In genomic region chr8:122347811-122348552, GRCm38 (mm10) we compare ENCODE assay signal across 10 mouse cellular contexts. TPM values are rescaled to one million over a fixed set of nuclear protein-coding genes. Genes with fewer than 3 reads are reported as not detected.
DNase-seq lines count a peak whose midpoint lies in the region; ATAC-seq and TF ChIP-seq lines count a peak whose summit lies in the region.
"Had no signal": no experiment of that assay in that cellular context is flagged by ENCODE, and none has a peak within 500 bp of the region (broad histone marks: within the 10 kb centered on the region; RNA-seq: fewer than 3 reads in every experiment).

No protein-coding gene starts in this region.

- peaks cover 8% of the 10 kb centered on the region for H3K4me1 ChIP-seq in hindbrain, embryonic 16.5 days (ENCODE audit: control insufficient read depth, insufficient read depth, low read depth, low read length)
- peaks cover 38% of the 10 kb centered on the region for H3K4me1 ChIP-seq in hindbrain, embryonic 12.5 days
- H3K4me1 ChIP-seq in bone marrow macrophage, adult 2 months (ENCODE audit: control insufficient read depth, insufficient read depth, low read length), result peaks cover 22% of the 10 kb centered on the region
- 0 out of 2 replicates have a peak, but pooled peaks cover 8% of the 10 kb centered on the region for H3K4me1 ChIP-seq in forebrain, postnatal 0 days (ENCODE audit: insufficient read depth)

- ATAC-seq in hindbrain, embryonic 16.5 days, result peak; percentile 74
- no peak for ATAC-seq in hindbrain, embryonic 12.5 days (ENCODE audit: low FRiP score)
- ATAC-seq in forebrain, postnatal 0 days, result peak; percentile 73
- peak; percentile 22; the same call in 1 of the 2 replicates for ATAC-seq in megakaryocyte-erythroid progenitor cell, adult 5-6 weeks (replicated peaks; ENCODE audit: low FRiP score, low TSS enrichment, poor library complexity, severe bottlenecking)

- no peak for TF ChIP-seq POLR2A in bone marrow macrophage, adult 2 months (IDR thresholded peaks at IDR 0.05; ENCODE audit: borderline replicate concordance, low read depth, low read length)

- H3K4me3 ChIP-seq in hindbrain, embryonic 16.5 days (ENCODE audit: low read length), result no peak overlapping the region
- H3K4me3 ChIP-seq in hindbrain, embryonic 12.5 days, result no peak overlapping the region
- H3K4me3 ChIP-seq in bone marrow macrophage, adult 2 months (ENCODE audit: insufficient read depth, low read length), result no peak overlapping the region
- H3K4me3 ChIP-seq in forebrain, postnatal 0 days (ENCODE audit: low read depth, low read length), result no peak overlapping the region
- H3K4me3 ChIP-seq: megakaryocyte, embryonic 14.5 days had no signal

- TF ChIP-seq CTCF in bone marrow macrophage, adult 2 months (IDR thresholded peaks at IDR 0.05; ENCODE audit: low read depth, low read length), result no peak
- TF ChIP-seq CTCF in forebrain, postnatal 0 days (IDR thresholded peaks at IDR 0.05; ENCODE audit: low read depth), result no peak

- WGBS in hindbrain, embryonic 16.5 days, result 53% methylated on average over 5 of the region's 5 CpGs
- 71% methylated on average over 5 of the region's 5 CpGs for WGBS in hindbrain, embryonic 12.5 days
- WGBS in forebrain, postnatal 0 days, result 46% methylated on average over 5 of the region's 5 CpGs

- no peak overlapping the region for H3K4me2 ChIP-seq in hindbrain, embryonic 16.5 days (ENCODE audit: low read length)
- H3K4me2 ChIP-seq in hindbrain, embryonic 12.5 days (replicated peaks), result no peak overlapping the region
- no peak overlapping the region for H3K4me2 ChIP-seq in forebrain, postnatal 0 days (ENCODE audit: low read depth)

- H3K27ac ChIP-seq in hindbrain, embryonic 16.5 days (ENCODE audit: low read depth, low read length), result no peak overlapping the region
- no peak overlapping the region for H3K27ac ChIP-seq in hindbrain, embryonic 12.5 days
- H3K27ac ChIP-seq in bone marrow macrophage, adult 2 months (ENCODE audit: insufficient read depth, low read depth, low read length), result 0 out of 2 replicates have a peak overlapping the region, but pooled peaks have one; percentile 2
- H3K27ac ChIP-seq in forebrain, postnatal 0 days (ENCODE audit: low read depth, low read length), result no peak overlapping the region

- H3K9ac ChIP-seq in hindbrain, embryonic 16.5 days (ENCODE audit: low read depth, low read length), result no peak overlapping the region
- H3K9ac ChIP-seq in hindbrain, embryonic 12.5 days, result no peak overlapping the region
- no peak overlapping the region for H3K9ac ChIP-seq in forebrain, postnatal 0 days

- H3K9me3 ChIP-seq in hindbrain, embryonic 16.5 days (ENCODE audit: control insufficient read depth, low read length), result no peaks in the 10 kb centered on the region
- H3K9me3 ChIP-seq in hindbrain, embryonic 12.5 days (replicated peaks), result no peaks in the 10 kb centered on the region
- H3K9me3 ChIP-seq in forebrain, postnatal 0 days (ENCODE audit: low read length), result no peaks in the 10 kb centered on the region
- H3K9me3 ChIP-seq: megakaryocyte, embryonic 14.5 days had no signal

- H3K36me3 ChIP-seq in hindbrain, embryonic 16.5 days (ENCODE audit: control insufficient read depth, insufficient read depth, low read length), result no peaks in the 10 kb centered on the region
- H3K36me3 ChIP-seq in hindbrain, embryonic 12.5 days, result no peaks in the 10 kb centered on the region
- no peaks in the 10 kb centered on the region for H3K36me3 ChIP-seq in forebrain, postnatal 0 days (ENCODE audit: insufficient read depth)

- peak; percentile 84 for DNase-seq in forebrain, postnatal 0 days
- no peak for DNase-seq in kidney, postnatal 4 days
- DNase-seq in lung, postnatal 10 days, result no peak
- no peak for DNase-seq in thymus, postnatal 25 days

- 0 out of 2 replicates have a peak, but pooled peaks cover 2% of the 10 kb centered on the region for H3K27me3 ChIP-seq in hindbrain, embryonic 16.5 days (replicated peaks; ENCODE audit: control insufficient read depth, insufficient read depth, low read length)
- H3K27me3 ChIP-seq in hindbrain, embryonic 12.5 days, result peaks cover 51% of the 10 kb centered on the region
- 0 out of 2 replicates have a peak, but pooled peaks cover 3% of the 10 kb centered on the region for H3K27me3 ChIP-seq in forebrain, postnatal 0 days (ENCODE audit: insufficient read depth, low read length)
- H3K27me3 ChIP-seq: megakaryocyte, embryonic 14.5 days had no signal

RNA-seq across cellular contexts. Expression of gene Trhr2, which starts 12.6 kb away (rescaled TPM):
- 0.39 and 0.60 TPM in 2 replicates for polyA plus RNA-seq in hindbrain, embryonic 16.5 days (2015; fragmentation: Nextera tagmentation; extraction: Ambion mirVana)
- polyA plus RNA-seq in hindbrain, embryonic 12.5 days (2016; fragmentation: Nextera tagmentation; extraction: Ambion mirVana), result not detected in 2 replicates
- polyA plus RNA-seq in bone marrow macrophage, adult 2 months (2012; ENCODE audit: insufficient read depth, insufficient read length, missing spikeins), result not detected in 2 replicates
- 0.77 TPM in 1 of 2 replicates, not detected in the other for total RNA-seq in forebrain, postnatal 0 days (2014; rRNA removed)
- 0.27 TPM in 1 of 2 replicates, not detected in the other for polyA plus RNA-seq in forebrain, postnatal 0 days (2015; fragmentation: Nextera tagmentation; extraction: Ambion mirVana)
- total RNA-seq in megakaryocyte-erythroid progenitor cell, adult 5-6 weeks (2014; fragmentation: Nextera tagmentation), result not detected in 2 replicates
- not detected in 2 replicates for total RNA-seq in megakaryocyte-erythroid progenitor cell, adult 5-6 weeks (2017)
- total RNA-seq: heart, postnatal 10 days had no signal

RNA-seq across cellular contexts. Expression of gene Zc3h18, which starts 28.4 kb away (rescaled TPM):
- 28.8 and 31.8 TPM in 2 replicates for polyA plus RNA-seq in hindbrain, embryonic 16.5 days (2015; fragmentation: Nextera tagmentation; extraction: Ambion mirVana)
- polyA plus RNA-seq in hindbrain, embryonic 12.5 days (2016; fragmentation: Nextera tagmentation; extraction: Ambion mirVana), result 64.0 and 64.4 TPM in 2 replicates
- polyA plus RNA-seq in bone marrow macrophage, adult 2 months (2012; ENCODE audit: insufficient read depth, insufficient read length, missing spikeins), result 35.2 and 35.3 TPM in 2 replicates
- 38.1 and 40.9 TPM in 2 replicates for total RNA-seq in forebrain, postnatal 0 days (2014; rRNA removed)
- 23.8 and 27.3 TPM in 2 replicates for polyA plus RNA-seq in forebrain, postnatal 0 days (2015; fragmentation: Nextera tagmentation; extraction: Ambion mirVana)
- total RNA-seq in megakaryocyte-erythroid progenitor cell, adult 5-6 weeks (2014; fragmentation: Nextera tagmentation), result 69.7 and 77.5 TPM in 2 replicates
- total RNA-seq in megakaryocyte-erythroid progenitor cell, adult 5-6 weeks (2017), result 81.4 and 93.2 TPM in 2 replicates
